Mouse (Mus musculus) cerebellum, adult 11 months (tissue): ENCODE measurements at regions not wholly inside any gene's neighbourhood (a gene's known extent, or its start where the extent isn't known, plus 50 kb on each side); places are given as distances from the start of the nearest gene placed in this dataset.
"Not testable (repeated sequence)": the region's sequence is repeated elsewhere in the genome, so short reads cannot be mapped to it uniquely, and the experiment has no call there.

Experiments used
- DNase-seq: peaks from one replicate; pipeline ENCODE4 v3.0.0; 2022

- no peak for DNase-seq
These were observed 114.8 kb downstream of the Galc start for GRCm38 (mm10) chr12:98144464-98144863.

DNA sequence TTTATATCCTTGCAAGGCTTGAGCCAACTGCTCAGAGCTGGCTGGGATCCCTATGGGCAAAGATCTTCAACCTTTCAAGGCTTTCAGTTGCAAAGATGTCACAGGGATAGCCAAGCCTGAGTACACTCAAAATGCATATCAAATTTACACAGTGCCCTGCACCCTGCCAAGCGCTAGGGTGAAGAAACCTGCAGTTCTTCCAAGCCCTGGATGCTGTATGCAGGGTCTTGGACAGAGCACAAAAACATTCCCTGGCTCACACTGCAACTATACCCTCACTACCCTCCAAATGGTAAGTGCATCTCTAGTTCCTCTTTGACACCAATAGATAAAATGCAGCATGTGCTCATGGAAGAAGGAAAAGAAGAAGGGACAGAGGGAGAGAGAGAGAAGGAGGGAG, 116.1 kb downstream of the Galc start:
- no peak for DNase-seq

GRCm38 (mm10) chr12:98139906-98140305, 119.4 kb downstream of the Galc start:
- DNase-seq, result not testable (repeated sequence)

DNA sequence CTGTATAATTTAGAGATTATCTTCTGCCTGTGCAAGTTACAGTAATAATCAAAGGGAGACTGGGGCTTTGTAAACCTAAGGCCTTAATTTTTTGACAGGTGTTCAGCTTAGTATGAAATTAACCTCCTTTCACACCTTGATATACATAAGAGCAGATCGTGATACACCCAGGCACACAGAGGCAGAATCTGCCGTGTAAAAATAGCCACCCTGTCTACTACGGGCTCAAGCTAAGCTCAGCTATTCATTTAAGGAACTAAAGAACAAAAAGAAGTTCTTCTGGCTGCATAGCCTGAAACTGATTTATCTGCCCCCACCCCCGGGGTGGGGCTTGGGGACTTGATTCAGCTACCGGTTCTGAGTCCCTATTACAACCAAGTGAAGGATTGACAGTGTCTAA, 128.0 kb downstream of the Galc start:
- no peak for DNase-seq

DNA sequence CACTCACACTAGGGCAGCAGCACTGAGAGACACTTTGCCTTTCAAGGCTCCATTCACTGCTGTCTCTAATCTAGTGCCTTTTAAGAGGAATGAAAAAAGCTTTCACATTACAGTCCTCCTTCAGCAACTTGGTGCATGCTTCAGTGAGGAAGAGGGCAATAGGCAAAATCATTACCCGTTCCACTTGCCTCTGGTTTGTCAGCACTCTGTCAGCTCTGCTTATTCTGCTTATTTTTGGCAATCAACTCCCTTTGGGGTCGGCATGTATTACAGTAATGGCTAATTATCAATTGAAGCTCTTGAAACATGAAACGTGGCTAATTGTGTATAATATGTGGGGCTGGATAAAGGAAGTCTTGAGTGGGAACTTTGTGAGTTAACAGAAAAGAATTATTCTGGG, 135.7 kb downstream of the Galc start:
- DNase-seq, result no peak

- DNase-seq, result no peak
These were observed 151.2 kb downstream of the Galc start for GRCm38 (mm10) chr12:98108039-98108438.

DNA sequence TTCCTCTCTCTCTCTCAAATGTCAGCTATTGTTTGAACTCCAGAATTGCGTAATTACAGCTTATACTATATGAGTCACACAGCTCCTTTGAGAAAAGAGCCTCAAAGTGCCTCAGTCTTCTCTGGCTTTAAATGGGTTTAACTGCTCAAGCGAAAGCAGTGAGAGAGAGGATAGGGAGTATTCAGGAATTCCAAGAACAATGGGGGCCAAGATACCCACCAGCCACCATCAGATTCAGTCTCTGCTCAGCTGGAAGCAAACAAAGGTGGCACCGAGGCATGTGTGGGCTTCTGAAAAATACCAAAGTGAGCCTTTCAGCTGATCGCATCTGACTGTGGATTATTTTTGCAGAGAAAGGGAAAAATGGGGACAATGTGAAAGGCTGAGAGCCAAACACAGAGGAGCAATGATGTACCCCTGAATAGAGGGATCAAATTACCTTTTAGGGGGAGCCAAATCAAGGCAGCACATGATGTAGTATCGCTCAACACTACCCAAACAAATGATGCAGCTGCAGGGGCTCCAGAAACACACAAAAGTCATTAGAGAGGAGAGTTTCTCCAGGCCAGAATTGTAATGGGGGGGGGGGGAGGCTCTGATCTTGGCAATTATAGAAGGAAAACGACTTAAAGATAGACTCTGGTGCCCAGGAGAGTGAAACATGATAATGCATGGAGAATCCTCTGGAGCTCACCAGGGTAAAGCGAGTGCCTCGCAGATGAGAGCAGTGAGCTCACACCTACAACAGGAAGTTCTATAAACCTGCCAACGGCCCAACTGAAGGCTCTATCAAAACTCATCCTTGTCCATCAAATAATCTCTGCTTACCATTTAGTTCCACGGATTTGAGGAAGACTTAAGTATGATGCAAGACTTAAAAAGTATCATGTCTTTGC, 152.2 kb downstream of the Galc start:
- no peak for DNase-seq

DNA sequence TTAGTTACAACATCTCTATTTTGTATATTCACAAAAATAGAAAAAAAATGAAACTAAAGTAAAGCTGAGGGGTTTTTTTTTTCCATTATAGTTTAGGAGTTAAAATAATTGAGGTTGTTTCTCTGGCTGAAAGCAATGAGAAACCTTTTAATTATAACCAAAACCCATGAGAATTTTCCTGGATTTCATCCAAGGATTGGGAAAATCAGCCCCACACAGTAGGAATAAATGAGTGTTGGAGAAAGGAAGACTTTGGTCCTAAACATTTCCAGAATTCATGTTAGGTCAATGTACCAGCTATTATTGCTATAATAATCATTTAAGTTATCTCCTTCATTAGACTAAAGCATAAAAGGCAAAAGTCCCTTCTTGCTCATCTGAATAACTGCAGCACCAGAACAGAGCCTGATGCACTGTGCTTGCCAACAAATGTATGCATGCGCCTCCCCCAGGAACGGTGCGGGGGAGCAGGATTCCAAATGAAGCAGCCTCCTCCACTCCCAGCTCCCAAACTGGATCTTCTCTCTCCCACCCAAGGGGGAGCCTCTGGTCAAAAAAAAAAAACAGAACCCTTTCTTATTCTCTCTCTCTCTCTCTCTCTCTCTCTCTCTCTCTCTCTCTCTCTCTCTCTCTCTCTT, 153.0 kb downstream of the Galc start:
- no peak for DNase-seq

DNA sequence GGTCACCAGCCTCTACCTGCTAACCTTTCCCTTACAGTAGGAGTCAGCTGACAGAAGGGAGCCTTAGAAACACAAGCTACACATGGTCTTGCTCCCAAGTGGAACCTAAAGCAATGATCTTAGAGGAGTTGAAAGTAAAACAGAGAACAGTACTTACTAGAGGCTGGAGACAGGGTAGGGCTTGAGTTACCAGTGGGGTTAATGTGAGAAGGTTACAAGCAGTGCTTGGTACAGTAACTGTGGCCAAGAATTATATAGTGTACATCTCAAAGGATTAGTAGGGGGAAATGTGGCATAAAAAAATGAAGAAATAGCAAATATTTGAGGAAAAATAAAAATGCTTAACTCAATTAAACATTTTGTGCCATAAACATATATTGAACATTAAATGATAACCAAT, 153.5 kb downstream of the Galc start:
- no peak for DNase-seq

GRCm38 (mm10) chr12:98090171-98090570, 169.1 kb downstream of the Galc start:
- no peak for DNase-seq

GRCm38 (mm10) chr12:98078351-98078750, 180.9 kb downstream of the Galc start:
- DNase-seq, result no peak

DNA sequence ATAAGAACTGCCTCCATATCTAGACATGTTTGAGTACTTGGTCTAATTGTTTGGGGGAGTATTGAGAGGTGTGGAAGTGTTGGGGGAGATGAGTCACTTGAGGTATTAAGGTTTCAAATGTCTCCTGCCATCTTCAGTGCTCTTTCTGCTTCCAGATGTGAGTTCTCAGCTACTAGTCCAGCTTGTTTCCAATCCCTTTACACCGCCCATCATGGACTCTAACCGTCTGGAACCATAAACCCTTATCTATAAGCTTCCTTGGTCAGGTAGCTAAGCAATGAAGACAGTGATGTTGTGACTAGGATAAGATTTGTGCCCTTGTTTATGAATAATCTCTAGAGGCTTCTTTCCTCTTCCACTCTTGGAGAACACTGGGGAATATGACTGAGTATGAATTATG, 183.7 kb downstream of the Galc start:
- no peak for DNase-seq

DNA sequence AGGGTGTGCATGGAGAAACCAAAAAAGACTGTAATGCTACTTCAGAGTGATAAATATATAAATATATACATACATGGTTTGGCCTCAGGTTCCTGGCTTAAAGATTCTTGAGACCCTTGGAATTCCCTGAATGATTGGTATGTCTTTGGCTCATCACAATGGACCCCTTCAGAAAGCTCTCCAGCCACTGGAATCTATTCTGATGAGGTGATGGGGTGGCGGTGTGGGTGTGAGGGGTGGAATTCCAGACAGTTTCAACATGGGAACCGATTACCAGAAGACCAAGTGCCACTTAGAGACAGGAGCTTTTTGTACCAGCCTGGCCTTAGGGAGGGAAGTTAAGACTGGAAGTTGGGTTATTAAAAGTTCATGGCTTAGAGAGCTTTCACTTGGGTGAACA, 190.1 kb downstream of the Galc start:
- no peak for DNase-seq

- no peak for DNase-seq
These were observed 199.7 kb downstream of the Galc start for GRCm38 (mm10) chr12:98059419-98060180.

GRCm38 (mm10) chr12:98058977-98059376, 200.3 kb downstream of the Galc start:
- DNase-seq, result no peak

DNA sequence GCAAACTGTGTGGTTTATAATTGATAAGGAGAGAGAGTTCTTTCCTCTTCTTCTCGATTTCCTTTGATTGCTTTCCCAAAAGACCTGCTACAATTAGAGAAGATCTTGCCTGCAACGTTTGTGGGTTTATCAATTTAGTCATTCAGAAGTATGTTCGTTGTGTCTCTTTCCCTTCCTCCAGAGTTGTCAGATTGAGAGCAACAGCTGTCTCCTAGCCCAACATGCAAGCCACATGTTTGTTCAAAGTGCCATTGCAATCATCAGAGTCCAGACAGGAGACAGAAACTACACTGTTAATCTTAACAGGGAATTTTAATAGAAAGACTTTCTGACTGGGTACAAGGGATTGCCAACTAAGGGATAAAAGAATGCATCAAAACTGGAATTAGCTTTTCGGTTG, 208.3 kb downstream of the Galc start:
- DNase-seq, result no peak

DNA sequence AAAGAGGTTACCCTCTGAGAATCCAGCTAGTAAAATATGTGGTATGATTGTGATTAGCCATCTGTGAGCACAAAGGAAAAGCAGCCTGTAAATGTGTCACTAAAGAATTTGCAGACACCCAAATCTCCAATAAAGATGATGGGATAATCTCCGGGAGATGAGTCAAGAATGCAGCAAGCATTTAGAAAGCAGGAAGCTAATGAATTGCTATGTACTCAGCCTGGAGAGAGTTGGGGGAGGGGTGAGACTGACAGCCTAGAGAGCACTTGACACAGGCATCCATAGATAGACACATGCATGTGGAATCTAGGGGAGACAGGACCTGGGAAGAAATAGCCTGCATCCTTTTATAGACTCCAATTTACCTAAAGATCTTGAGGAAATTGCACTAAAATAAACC, 208.8 kb downstream of the Galc start:
- no peak for DNase-seq

DNA sequence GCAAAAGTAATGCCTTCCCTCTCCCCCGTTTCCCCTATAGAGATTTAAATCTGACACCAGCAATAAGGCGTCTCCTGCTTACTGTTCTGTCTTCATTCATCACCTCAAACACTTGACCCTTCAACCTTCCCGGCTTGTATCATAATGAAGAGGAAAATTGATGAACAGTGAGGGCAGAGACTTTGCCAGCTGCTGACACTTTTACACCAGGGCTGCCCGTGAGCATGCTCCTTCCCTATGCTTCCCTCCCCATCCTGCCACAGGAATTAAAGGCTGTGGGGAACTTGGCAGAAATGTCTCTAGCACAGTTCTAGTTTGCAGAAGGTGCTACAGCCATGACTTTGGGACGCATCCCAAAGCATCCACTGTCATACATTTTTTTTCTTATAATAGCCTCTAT, 209.2 kb downstream of the Galc start:
- no peak for DNase-seq

- no peak for DNase-seq
These were observed 211.5 kb downstream of the Galc start for GRCm38 (mm10) chr12:98047765-98048164.

DNA sequence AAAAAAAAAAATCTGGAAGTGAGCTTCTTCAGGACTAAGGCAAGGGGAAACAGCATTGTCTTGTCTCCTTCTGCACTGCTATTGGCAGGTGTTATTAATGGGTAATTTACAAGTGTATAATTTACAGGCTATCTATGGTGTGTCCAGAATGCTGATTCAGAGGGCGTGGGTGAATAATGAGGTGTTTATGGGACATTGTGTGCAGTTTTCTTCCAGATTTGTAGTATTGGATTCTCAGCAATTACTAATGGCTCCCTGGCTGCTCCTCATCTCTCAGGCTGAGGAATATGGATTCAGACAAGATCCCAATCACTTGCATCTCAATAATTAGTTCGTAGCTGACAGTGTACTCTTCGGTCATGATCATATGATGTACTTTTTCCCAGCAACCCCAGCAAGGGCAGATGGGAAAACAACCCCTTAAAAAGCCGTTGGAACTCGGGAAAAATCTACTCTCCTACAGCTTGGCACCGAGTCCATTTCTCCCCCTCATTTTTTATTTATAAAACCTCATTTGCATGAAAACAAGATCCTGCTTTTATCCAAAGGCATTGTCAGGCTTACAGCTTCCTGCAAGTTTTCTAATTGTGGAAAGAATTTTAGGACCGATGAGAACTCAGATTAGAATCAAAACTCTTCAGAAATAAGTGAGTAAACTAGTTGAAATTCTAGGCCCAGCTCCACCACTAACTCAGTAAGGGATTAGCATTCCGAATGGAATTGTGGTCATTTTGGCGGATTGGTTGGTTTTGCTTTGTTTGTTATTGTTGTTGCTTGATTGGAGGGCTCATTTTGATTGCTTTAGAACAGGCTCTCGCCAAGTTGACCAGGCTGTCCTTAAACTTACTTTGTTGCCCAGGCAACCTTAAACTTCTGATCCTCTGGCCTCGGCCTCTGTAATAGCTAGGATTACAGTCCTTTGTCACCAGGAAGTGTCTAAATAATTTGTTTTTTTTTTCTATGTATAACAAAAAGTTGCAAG, 212.5 kb downstream of the Galc start:
- DNase-seq, result no peak

DNA sequence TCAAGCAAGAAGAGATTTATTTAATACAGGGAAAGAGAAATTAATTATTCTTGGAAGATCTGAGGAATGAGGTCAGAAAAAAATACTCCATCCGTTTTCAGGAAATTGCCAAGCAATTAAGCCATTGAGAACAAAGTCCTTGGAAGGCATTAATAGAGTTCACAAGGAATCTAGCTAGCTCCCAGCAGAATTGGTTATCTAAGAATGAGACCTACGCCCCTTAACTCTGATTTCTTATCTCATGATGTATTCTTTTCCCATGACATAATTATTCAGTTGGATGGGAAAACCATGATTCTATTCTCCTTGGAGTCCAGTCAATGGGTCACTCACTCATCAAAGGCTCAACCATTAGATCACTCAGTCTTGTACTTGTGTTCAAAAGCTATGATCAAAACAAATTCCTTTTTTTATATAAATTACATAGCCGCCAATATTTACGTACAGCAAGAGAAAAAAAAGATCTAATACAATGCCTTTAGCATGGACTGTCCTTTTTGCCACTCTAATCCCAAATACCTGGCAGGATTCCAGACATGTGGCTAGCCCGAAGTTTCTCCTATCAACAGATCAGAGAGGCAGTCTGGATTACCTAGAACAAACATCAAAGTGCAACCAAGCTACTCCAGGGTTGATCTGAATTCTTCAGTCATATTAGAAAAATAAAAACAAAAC, 213.3 kb downstream of the Galc start:
- no peak for DNase-seq

GRCm38 (mm10) chr12:98043436-98043835, 215.8 kb downstream of the Galc start:
- no peak for DNase-seq
